Mouse (Mus musculus) ES-E14 (cell line): ENCODE results near the gene Fkbp1a.

Experiments
- HCFC1 ChIP-seq: IDR thresholded peaks from 2 replicates; pipeline ENCODE4 v1.6.1; 2012; ENCODE audit warnings: low read length, inconsistent platforms, borderline replicate concordance; ENCODE audit not compliant: insufficient read depth
- ZC3H11A ChIP-seq: IDR thresholded peaks from 2 replicates; pipeline ENCODE4 v1.6.1; 2012; ENCODE audit warnings: low read depth, mild to moderate bottlenecking, inconsistent platforms, low read length, borderline replicate concordance

GRCm38 (mm10) chr2:151609974-151610373 lies 67.7 kb downstream of the Fkbp1a start:
- TF ChIP-seq HCFC1 (no peak), ZC3H11A (no peak)
